Mouse (Mus musculus): ENCODE data around the gene Stt3b.

GRCm38 (mm10) chr9:115224744-115225354, 85.4 kb downstream of the Stt3b start:
- no peak for TF ChIP-seq GATA1 (IDR thresholded peaks at IDR 0.05; ENCODE audit: borderline replicate concordance, low read length)
- no peak for TF ChIP-seq FLI1 (IDR thresholded peaks at IDR 0.05; ENCODE audit: low read length)

All from megakaryocyte, embryonic 14.5 days (primary cell).